Mouse (Mus musculus) adrenal gland, postnatal 25 days (tissue): ENCODE measurements around the gene Epx. TPM values are rescaled to one million over a fixed set of nuclear protein-coding genes. Genes with fewer than 3 reads are reported as not detected.

Experiments
- DNase-seq: peaks from one replicate; pipeline ENCODE4 v3.0.0; 2021; ENCODE audit warnings: mixed read lengths
- long read RNA-seq: library from polyadenylated mRNA; stranded (forward); transcript quantifications from one replicate; pipeline ENCODE4 v2.0.0, GENCODE M21; 2021
- total RNA-seq: library from RNA; stranded (reverse); gene quantifications from 2 replicates; pipeline ENCODE4 v1.2.3, GENCODE M21; 2021

Gene Epx
- not detected in 2 replicates for total RNA-seq
- long read RNA-seq = 0 reads

GRCm38 (mm10) chr11:87875436-87875835 is at the start of gene Epx:
TSS of gene Epx (minus strand) at chr11:87875536.
- DNase-seq = no peak

DNA sequence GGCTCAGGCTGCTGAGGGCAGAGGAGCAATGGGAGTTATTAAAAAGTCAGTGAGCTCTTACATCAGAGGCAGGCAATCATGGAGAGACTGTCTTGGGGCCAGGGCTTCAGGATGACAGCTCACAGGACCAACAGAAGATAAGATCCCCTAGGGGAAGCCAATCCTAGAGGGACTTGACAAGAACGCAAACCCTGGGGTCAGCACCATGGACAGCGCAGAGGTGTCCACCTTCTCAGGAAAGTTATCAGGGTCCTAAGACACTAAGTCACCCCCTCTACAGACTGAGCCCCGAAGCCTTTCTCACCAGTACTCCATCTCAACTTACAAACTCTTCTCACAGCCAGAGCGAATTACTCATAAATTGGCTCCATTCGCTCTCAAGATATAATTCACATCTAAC is 45.6 kb upstream of the Epx start, which contains the start of gene Olfr464:
Gene Olfr464 (minus strand): TSS at position 2 of the 400 bp plus-strand sequence.
- peak; percentile 33 for DNase-seq

- DNase-seq = no peak
These were observed 45.0 kb upstream of the Epx start for GRCm38 (mm10) chr11:87920301-87920700.

DNA sequence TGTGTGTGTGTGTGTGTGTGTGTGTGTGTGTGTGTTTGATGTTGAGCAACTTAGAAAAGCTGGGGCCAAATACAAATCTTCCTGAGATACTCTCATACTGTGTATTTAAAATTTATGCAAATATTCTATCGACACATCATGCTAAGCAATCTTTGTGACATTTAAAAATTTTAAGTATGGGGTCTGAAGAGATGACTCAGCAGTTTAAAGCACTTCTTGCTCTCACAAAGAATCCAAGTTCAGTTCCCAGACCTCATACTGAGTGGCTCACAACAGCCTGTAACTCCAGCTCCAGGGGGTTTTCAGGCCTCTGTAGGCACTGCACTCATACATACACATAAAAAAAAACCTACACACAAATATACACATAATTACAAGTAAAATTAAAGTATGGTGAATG is 40.7 kb upstream of the Epx start:
- no peak for DNase-seq

GRCm38 (mm10) chr11:87904331-87904730 is 29.0 kb upstream of the Epx start:
- no peak for DNase-seq

GRCm38 (mm10) chr11:87897287-87897686 is 22.0 kb upstream of the Epx start, which contains the start of gene Olfr463:
TSS of gene Olfr463 (minus strand) at chr11:87897387.
- no peak for DNase-seq

DNA sequence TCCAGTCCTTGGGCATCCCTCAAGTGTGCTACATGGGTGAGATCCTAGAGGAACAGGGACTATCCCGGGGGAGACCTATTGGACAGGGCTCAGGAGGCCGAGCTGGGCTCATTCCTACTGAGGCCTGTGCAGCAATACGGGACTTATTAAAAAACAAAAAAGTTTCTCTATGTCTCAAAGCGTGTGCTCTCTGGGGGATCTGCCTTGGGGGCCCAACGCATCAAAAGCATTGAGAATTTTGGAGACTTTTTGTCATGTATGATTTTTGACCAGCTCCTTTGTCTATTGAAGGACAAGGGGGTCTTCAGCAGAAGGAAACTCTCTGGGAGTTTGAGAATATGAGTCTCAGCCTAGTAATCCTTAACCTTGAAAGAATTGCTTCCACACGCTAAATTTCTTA is 16.8 kb upstream of the Epx start, which contains the start of gene Olfr462:
Gene Olfr462 (minus strand): TSS at position 101 of the 400 bp plus-strand sequence.
- DNase-seq = no peak

- no peak for DNase-seq
These were observed 9.5 kb upstream of the Epx start for GRCm38 (mm10) chr11:87884856-87885255.

- no peak for DNase-seq
These were observed 8.2 kb upstream of the Epx start for GRCm38 (mm10) chr11:87883493-87883892.

DNA sequence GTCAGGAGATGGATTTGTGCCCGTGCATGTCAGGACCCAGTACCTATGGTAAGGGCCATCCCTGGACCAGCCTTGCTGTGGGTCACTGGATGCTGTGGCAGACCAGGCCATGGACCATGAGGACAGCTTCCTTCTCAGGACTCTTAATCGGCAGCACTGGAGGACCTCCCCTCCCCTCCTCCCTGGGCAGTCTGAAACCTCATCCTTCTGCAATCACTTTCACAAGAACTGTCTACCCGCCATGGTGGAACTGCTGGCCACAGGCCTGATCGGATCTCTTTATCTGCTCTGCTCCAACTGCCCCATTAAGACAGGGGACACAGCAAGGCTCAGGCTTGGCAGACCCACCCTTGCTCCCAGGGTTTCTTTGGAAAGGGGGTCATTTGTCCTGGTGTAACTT is 6.4 kb upstream of the Epx start:
- DNase-seq = no peak

- DNase-seq = no peak
These were observed 4.5 kb upstream of the Epx start for GRCm38 (mm10) chr11:87879826-87880225.

DNA sequence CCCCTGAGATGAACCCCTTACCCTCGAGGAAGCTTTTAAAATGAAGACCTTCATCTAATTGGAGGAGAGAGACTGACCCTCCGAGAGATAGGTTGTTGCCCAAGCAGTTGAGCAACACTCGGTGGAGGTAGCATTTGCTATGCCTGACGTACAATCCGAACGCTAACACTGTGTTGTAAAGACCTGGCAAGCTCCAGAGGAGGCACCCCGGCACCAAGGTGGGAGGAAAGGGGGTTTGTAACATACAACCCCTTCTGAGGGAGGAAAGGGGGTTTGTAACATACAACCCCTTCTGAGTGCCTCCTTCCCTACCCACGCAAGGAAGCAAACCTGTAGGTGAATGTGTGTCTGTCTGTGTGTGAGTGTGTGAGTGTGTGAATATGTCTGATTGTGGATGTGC is 3.6 kb downstream of the Epx start:
- DNase-seq = no peak

DNA sequence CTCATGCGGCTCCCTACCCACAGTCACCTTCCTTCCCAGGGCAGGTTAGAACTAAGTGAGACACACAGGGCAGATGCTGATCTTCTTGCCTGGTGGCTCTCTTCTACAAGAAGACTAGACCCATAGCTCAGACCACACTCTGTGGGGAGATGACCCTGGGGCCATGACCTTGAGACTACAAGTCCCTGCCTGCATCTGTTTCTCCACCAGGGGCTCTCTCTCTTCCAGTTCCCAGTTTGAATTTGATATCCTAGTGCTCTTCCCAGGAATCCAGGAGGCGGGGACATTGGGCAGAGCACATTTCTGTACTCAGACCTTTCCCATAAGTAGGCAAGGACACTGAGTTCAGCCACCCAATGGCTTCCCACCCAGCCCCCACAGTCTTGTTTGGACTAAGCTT is 5.2 kb downstream of the Epx start:
- no peak for DNase-seq

GRCm38 (mm10) chr11:87866891-87867290 is 8.4 kb downstream of the Epx start:
- peak; percentile 32 for DNase-seq

- DNase-seq = no peak
These were observed 12.5 kb downstream of the Epx start for GRCm38 (mm10) chr11:87862805-87863204.

GRCm38 (mm10) chr11:87860426-87860825 is 14.9 kb downstream of the Epx start:
- no peak for DNase-seq

- no peak for DNase-seq
These were observed 16.1 kb downstream of the Epx start for GRCm38 (mm10) chr11:87859273-87859672.

DNA sequence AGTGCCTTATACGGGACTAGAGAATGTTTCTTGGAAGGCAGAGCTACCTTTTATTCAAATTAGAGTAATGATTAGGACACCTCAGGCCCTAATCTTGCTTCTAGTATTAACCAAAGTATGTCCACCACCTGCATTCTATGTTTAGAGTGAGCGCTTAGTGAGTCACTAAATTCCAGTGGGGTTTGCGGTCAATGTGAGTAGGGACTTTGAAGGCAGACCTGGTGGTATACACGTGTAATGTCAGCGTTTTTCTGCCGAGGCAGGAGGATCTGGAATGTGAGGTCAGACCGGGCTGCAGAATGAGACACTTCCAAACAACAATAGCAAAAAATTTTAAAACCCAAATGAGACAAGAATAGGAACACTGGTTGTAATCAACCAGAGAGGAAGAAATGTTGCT is 20.8 kb downstream of the Epx start:
- DNase-seq = no peak

DNA sequence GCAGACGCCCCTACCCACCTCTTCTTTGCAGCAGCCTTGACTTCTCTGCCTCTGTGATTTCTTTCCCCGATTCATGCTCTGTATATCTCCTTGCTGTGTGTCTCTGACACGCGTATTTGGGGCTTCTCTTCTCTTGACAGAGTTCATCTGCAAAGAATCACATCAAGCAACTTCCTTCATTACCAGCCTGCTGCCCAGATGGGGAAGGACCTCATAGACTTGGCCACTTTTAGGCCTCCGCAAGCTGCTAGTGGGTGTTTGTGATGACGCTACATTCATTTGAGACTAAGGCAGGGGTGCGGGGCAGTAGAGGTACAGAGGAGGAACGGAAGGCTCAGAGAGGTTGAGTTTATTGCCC is 21.8 kb downstream of the Epx start:
- no peak for DNase-seq

- DNase-seq = peak; percentile 90
These were observed 22.4 kb downstream of the Epx start, which contains the start of gene Mks1 for GRCm38 (mm10) chr11:87852690-87853596. TSS of gene Mks1 (plus strand) at chr11:87853215.

GRCm38 (mm10) chr11:87847884-87848283 is 27.5 kb downstream of the Epx start:
- DNase-seq = no peak

DNA sequence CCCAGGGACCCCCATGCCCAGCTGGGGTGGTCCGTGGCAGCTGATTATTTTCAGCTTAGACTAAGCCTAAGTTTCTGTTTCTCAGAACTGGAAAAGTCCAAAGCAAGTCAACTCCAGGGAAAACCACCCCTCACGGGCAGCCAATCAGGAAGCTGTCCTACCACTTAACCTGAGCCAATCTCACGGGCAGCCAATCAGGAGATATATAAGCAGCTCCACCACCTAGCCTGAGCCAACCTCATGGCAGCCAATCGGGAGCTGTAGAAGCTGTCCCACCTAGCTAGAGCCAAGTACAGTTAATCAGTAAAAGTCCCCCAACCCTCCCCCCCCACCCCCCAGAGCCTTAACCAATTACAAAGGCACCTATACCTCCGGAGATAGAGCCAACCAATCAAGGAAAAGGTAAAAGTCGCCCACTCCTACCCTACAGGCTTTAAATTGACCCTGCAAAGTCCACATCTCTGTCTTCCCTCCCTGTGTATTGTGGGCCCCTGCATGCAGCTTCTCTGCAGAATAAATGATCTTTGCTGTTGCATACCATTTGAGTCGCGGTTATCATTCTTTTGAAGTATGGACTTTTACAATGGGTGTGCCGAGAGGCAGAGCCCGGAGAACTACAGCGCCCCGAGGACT is 28.3 kb downstream of the Epx start:
- DNase-seq = no peak

DNA sequence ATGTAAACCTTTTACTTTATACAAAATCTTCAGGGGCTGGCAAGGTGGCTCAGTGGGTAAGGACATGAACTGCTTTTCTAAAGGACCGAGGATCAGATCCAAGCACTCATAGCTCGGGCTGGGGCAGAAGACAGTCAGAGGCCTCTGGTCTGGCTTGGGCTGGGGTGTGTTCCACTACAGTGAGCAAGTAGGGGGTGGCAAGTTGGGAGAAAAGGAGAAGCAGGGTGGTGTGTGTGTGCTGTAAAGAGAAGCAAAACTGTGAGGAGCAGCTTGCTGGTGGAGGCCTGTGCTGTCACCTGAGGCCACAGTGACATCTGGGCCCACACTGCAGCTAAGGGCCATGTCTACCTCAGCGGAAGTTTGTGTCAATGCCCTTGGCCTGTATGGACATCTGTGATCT is 33.9 kb downstream of the Epx start:
- DNase-seq = no peak
